Mouse (Mus musculus) heart, postnatal 0 days (tissue): ENCODE data around the gene Nup98. TPM values are rescaled to one million over a fixed set of nuclear protein-coding genes. Genes with fewer than 3 reads are reported as not detected.

Experiments
- ATAC-seq: fragments of 200-750 bp; cut with Nextera tagmentation; 2 replicates; pipeline ENCODE4 v1.8.0; 2017; ENCODE audit warnings: low read depth, moderate number of reproducible peaks, moderate library complexity; ENCODE audit not compliant: insufficient read depth
- DNase-seq: peaks from one replicate; pipeline ENCODE4 v3.0.0-alpha.2; 2016; ENCODE audit warnings: low spot score
- H3K27ac ChIP-seq: fragments of 300-500 bp; sonication (generic); 2 replicates; pipeline ENCODE4 v1.5.1; 2014; ENCODE audit warnings: low read depth, mild to moderate bottlenecking
- H3K27me3 ChIP-seq: fragments of 300-500 bp; sonication (generic); 2 replicates; pipeline ENCODE4 v1.6.1; 2014; ENCODE audit warnings: low read length, mixed read lengths; ENCODE audit not compliant: control insufficient read depth, insufficient read depth
- H3K36me3 ChIP-seq: fragments of 300-500 bp; sonication (generic); replicated peaks from 2 replicates; pipeline ENCODE4 v1.6.1; 2014; ENCODE audit warnings: low read length, mixed read lengths; ENCODE audit not compliant: control insufficient read depth, insufficient read depth
- H3K4me1 ChIP-seq: fragments of 300-500 bp; sonication (generic); 2 replicates; pipeline ENCODE4 v1.6.1; 2014; ENCODE audit warnings: antibody characterized with exemption; ENCODE audit not compliant: control insufficient read depth, insufficient read depth
- H3K4me2 ChIP-seq: fragments of 300-500 bp; sonication (generic); 2 replicates; pipeline ENCODE4 v1.6.1; 2014; ENCODE audit warnings: low read depth, mild to moderate bottlenecking, low read length, moderate library complexity
- H3K4me3 ChIP-seq: fragments of 300-500 bp; sonication (generic); 2 replicates; pipeline ENCODE4 v1.5.1; 2014; ENCODE audit warnings: low read depth, low read length
- H3K9ac ChIP-seq: fragments of 300-500 bp; sonication (generic); replicated peaks from 2 replicates; pipeline ENCODE4 v1.6.1; 2014; ENCODE audit warnings: low read depth, low read length, mixed read lengths
- H3K9me3 ChIP-seq: fragments of 300-500 bp; sonication (generic); replicated peaks from 2 replicates; pipeline ENCODE4 v1.6.1; 2016; ENCODE audit warnings: low read length; ENCODE audit not compliant: control insufficient read depth
- CTCF ChIP-seq: IDR thresholded peaks from 2 replicates; pipeline ENCODE4 v1.5.1; 2016; ENCODE audit warnings: antibody characterized with exemption, control low read depth, low read depth
- EP300 ChIP-seq: IDR thresholded peaks from 2 replicates; pipeline ENCODE4 v1.6.1; 2016; ENCODE audit warnings: antibody characterized with exemption, low read depth
- WGBS: fragments of 180-500 bp; shearing (Covaris S2); extraction: QIAGEN DNeasy Blood & Tissue Kit; methylation state at CpG from one replicate; pipeline ENCODE4 v1.1.7; 2014; 5-methylcytosine and 5-hydroxymethylcytosine counted together
- polyA plus RNA-seq: library from polyadenylated mRNA; unstranded; fragments of >200 nt; fragmentation: Nextera tagmentation; extraction: Ambion mirVana; gene quantifications from 2 replicates; pipeline ENCODE4 v1.2.1, GENCODE M21; 2015
- total RNA-seq: library from RNA; depleted of rRNA; stranded (reverse); fragments of >200 nt; gene quantifications from 2 replicates; pipeline ENCODE4 v1.2.3, GENCODE M21; 2014; ENCODE audit warnings: low replicate concordance

Nup98 gene
- total and polyA plus RNA-seq, 2 experiments from 2014 or later = 12.2 to 28.0 TPM

GRCm38 (mm10) chr7:102103555-102103954 is 106.4 kb downstream of the Nup98 start:
- TF ChIP-seq EP300 (no peak), CTCF (no peak)
- no peaks in the 10 kb centered on the region for H3K36me3 ChIP-seq
- DNase-seq (no peak), ATAC-seq (no peak)
- whole genome bisulfite sequencing = 55% methylated on average over 2 of the region's 2 CpGs
- no peak overlapping the region for H3K4me2 ChIP-seq
- H3K4me1 ChIP-seq = peaks cover 22% of the 10 kb centered on the region
- H3K27me3 ChIP-seq = no peaks in the 10 kb centered on the region
- no peak overlapping the region for H3K9ac ChIP-seq
- H3K4me3 ChIP-seq = no peak overlapping the region
- H3K27ac ChIP-seq = no peak overlapping the region
- H3K9me3 ChIP-seq = no peaks in the 10 kb centered on the region

GRCm38 (mm10) chr7:102102696-102103095 is 107.3 kb downstream of the Nup98 start:
- no peak for ATAC-seq
- Histone ChIP-seq H3K4me2 (no peak overlapping the region), H3K4me1 (peaks cover 22% of the 10 kb centered on the region)

GRCm38 (mm10) chr7:102102241-102102640 is 107.7 kb downstream of the Nup98 start:
- Histone ChIP-seq H3K9ac (no peak overlapping the region), H3K4me3 (no peak overlapping the region), H3K4me2 (no peak overlapping the region), H3K27me3 (no peaks in the 10 kb centered on the region), H3K9me3 (no peaks in the 10 kb centered on the region), H3K4me1 (peaks cover 22% of the 10 kb centered on the region), H3K27ac (no peak overlapping the region), H3K36me3 (no peaks in the 10 kb centered on the region)
- WGBS = 55% methylated on average over 8 of the region's 8 CpGs
- TF ChIP-seq EP300 = no peak
- 0 out of 2 replicates have a peak, but pooled peaks have one; percentile 0 for TF ChIP-seq CTCF
- no peak for ATAC-seq
- DNase-seq = no peak

More at GRCm38 (mm10) chr7:102102696-102103095, 107.3 kb downstream of the Nup98 start:
- H3K27me3 ChIP-seq = no peaks in the 10 kb centered on the region
- no peak overlapping the region for H3K4me3 ChIP-seq
- DNase-seq = no peak
- H3K27ac ChIP-seq = no peak overlapping the region
- no peaks in the 10 kb centered on the region for H3K36me3 ChIP-seq
- no peak for TF ChIP-seq CTCF
- no peak for TF ChIP-seq EP300
- no peak overlapping the region for H3K9ac ChIP-seq
- H3K9me3 ChIP-seq = no peaks in the 10 kb centered on the region
- whole genome bisulfite sequencing = 54% methylated on average over 6 of the region's 6 CpGs

DNA sequence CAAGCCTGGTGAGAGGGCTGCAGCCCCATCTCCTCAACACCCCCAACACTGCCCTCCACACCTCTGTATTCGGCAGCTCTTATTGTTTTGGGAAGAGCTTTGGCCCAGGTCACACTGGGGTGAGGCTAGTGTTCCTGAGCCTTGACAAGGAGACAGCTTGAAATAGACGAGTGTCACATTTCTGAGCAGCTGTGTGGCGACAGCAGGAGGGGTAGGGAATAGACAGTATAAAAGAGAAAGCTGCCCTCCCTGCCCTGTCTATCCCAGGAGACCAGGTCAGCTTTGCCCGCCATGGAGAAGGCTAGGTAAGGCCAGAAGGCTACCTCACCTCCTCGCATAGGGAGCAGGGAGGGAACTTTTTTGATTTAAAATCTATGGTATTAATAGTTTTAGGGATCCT is 108.5 kb downstream of the Nup98 start, which contains the start of gene Art1:
Gene Art1, plus strand, starts transcription at position 257 of the 400 bp plus-strand sequence.
- Histone ChIP-seq H3K4me2 (peak within 1 kb of the TSS; percentile 65; the same call in 1 of the 2 replicates), H3K9ac (no peak within 1 kb of the TSS), H3K36me3 (no peaks in the 10 kb centered on the region), H3K27me3 (no peaks in the 10 kb centered on the region), H3K9me3 (no peaks in the 10 kb centered on the region), H3K27ac (peak within 1 kb of the TSS; percentile 44), H3K4me3 (no peak within 1 kb of the TSS), H3K4me1 (peaks cover 17% of the 10 kb centered on the region)
- WGBS = 40% methylated on average over 5 of the region's 5 CpGs
- ATAC-seq (no peak), DNase-seq (no peak)
- TF ChIP-seq CTCF = no peak
- no peak for TF ChIP-seq EP300

GRCm38 (mm10) chr7:102100868-102101267 is 109.1 kb downstream of the Nup98 start:
- no peak for DNase-seq
- TF ChIP-seq CTCF (no peak), EP300 (no peak)
- H3K27me3 ChIP-seq = no peaks in the 10 kb centered on the region
- H3K36me3 ChIP-seq = no peaks in the 10 kb centered on the region
- no peak for ATAC-seq
- H3K4me3 ChIP-seq = no peak overlapping the region
- no peak overlapping the region for H3K4me2 ChIP-seq
- WGBS = 67% methylated on average over 5 of the region's 5 CpGs
- no peaks in the 10 kb centered on the region for H3K9me3 ChIP-seq
- peak overlapping the region; percentile 44 for H3K27ac ChIP-seq
- peaks cover 17% of the 10 kb centered on the region for H3K4me1 ChIP-seq
- H3K9ac ChIP-seq = no peak overlapping the region
